Mouse (Mus musculus): Measurements from ENCODE around the gene Hist1h2ad. TPM values are rescaled to one million over a fixed set of nuclear protein-coding genes. Genes with fewer than 3 reads are reported as not detected.
"Not testable (repeated sequence)": the region's sequence is repeated elsewhere in the genome, so short reads cannot be mapped to it uniquely, and the experiment has no call there.

Gene Hist1h2ad
- total RNA-seq, 2 experiments from 2014 or later, result 1.5 to 5.5 TPM

GRCm38 (mm10) chr13:23562699-23563462 lies 11.3 kb upstream of the Hist1h2ad start:
- no peak for DNase-seq

DNA sequence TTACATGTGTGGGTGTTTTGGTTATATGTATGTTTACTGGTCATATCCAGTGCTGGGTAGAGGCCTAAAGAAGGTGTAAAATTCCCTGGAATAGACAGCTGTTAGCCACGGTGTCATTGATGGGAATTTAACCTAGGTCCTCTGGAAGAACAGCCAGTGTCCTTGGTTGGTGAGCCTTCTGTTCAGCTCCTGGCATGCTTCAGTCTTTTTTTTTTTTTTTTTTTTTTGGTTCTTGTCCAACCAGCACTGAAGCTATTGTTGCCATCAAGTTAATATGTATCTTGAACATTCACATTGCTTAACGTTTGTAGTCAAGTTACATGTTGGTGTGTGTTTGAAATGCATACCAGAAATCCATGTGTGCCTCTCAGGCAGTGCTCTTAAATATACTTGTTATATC lies 9.7 kb upstream of the Hist1h2ad start:
- no peak for DNase-seq

DNA sequence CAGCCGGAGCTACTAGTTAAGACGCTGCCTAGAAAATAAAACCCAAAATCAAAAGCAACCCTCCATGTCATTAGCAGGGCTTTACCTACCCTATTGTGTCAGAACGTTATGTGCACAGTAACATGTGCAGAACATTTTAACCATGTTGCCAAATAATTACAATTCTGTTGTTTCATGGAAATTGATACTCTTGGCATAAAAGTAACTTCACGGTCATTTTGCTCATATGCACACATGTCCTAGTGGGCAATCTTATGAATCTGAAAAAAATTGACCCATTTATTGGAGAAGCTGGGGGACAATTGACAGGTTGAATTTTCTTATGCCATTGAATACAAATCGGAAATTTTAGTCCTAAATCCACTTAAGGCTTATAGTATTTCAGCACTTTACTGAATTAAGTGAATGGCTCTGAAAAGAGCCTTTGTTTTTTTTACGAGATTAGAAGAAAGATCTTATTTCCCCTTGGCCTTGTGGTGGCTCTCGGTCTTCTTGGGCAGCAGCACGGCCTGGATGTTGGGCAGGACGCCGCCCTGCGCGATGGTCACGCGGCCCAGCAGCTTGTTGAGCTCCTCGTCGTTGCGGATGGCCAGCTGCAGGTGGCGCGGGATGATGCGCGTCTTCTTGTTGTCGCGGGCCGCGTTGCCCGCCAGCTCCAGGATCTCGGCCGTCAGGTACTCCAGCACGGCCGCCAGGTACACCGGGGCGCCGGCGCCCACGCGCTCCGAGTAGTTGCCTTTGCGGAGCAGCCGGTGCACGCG lies 3.7 kb upstream of the Hist1h2ad start:
- not testable (repeated sequence) for DNase-seq

DNA sequence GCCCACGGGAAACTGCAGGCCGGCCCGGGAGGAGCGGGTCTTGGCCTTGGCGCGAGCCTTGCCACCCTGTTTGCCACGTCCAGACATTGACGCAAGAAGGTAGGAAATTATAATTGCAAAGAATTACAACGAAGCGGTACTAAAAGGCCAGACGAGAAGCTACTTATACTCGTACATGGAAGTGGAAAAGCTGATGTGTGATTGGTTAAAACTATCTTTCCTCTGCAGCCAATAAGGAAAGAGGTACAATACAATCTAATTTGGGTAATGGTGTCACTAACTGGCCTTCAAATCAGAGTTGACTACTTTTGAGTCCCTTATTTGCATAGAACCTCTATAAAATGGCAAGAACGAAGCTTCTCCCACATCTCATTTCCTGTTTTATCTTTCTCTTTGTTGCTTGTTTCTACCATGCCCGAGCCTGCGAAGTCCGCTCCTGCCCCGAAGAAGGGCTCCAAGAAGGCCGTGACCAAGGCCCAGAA lies 3.1 kb upstream of the Hist1h2ad start, which contains the start of the genes Hist1h2ae and Hist1h2bg:
Gene Hist1h2ae (minus strand): TSS at position 199 of the 482 bp plus-strand sequence.
Gene Hist1h2bg (plus strand): TSS at position 375 of the 482 bp plus-strand sequence.
- peak; percentile 52 for DNase-seq

DNA sequence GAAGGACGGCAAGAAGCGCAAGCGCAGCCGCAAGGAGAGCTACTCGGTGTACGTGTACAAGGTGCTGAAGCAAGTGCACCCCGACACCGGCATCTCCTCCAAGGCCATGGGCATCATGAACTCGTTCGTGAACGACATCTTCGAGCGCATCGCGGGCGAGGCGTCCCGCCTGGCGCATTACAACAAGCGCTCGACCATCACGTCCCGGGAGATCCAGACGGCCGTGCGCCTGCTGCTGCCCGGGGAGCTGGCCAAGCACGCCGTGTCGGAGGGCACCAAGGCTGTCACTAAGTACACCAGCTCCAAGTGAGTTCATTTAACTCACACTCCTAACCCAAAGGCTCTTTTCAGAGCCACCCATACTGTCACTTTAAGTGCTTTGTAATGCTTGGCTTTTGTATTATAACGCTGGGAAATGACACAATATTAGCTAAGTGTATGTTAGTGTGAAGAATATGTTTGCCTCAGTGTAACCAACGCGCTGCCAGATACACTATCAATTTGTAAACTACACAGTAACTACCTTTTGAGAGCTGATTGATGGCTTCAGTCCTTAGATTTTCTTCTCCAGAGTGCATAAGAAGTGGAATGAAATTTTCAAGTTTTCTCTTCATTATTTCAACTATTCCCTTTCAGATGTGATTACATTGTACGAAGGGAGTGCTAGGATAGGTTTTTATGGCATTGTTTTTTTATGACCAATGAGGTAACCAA lies 2.5 kb upstream of the Hist1h2ad start:
- DNase-seq, result not testable (repeated sequence)

- no peak for DNase-seq
Measured at GRCm38 (mm10) chr13:23572218-23573033, 1.8 kb upstream of the Hist1h2ad start.

GRCm38 (mm10) chr13:23573034-23573897 lies 915 bp upstream of the Hist1h2ad start:
- not testable (repeated sequence) for DNase-seq

- not testable (repeated sequence) for DNase-seq
Measured at GRCm38 (mm10) chr13:23574546-23575170, 477 bp downstream of the Hist1h2ad start.

GRCm38 (mm10) chr13:23575271-23575851 lies 1.2 kb downstream of the Hist1h2ad start, which contains the start of gene Hist1h3d:
TSS of gene Hist1h3d (plus strand) at chr13:23575763.
- DNase-seq, result no peak

- not testable (repeated sequence) for DNase-seq
Measured at GRCm38 (mm10) chr13:23575864-23576313, 1.7 kb downstream of the Hist1h2ad start.

DNA sequence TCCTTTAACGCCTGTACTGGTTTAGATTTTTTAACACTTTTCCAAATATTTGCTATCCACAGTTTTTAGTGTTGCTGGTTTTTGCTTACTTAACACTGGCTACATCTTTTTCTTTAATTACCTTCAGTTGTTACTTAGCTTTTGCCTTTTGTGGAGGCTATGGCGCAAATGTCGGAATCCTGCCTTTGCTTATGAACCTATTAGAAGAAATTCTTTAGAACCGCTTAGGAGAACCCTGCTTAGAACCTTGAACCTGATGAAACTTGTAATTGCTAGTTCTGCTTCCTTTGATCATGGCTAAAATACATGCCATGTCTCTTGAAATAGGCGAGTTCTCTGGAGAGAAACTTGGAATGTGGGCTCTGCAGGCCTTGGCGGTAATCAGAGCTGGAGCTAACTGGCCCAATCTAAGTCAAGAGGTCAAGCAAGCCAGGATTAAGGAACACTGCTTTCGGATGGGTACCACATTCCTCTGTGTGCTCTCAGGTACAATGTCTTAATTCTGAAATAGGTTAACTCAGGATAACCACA lies 2.2 kb downstream of the Hist1h2ad start:
- DNase-seq, result no peak

DNA sequence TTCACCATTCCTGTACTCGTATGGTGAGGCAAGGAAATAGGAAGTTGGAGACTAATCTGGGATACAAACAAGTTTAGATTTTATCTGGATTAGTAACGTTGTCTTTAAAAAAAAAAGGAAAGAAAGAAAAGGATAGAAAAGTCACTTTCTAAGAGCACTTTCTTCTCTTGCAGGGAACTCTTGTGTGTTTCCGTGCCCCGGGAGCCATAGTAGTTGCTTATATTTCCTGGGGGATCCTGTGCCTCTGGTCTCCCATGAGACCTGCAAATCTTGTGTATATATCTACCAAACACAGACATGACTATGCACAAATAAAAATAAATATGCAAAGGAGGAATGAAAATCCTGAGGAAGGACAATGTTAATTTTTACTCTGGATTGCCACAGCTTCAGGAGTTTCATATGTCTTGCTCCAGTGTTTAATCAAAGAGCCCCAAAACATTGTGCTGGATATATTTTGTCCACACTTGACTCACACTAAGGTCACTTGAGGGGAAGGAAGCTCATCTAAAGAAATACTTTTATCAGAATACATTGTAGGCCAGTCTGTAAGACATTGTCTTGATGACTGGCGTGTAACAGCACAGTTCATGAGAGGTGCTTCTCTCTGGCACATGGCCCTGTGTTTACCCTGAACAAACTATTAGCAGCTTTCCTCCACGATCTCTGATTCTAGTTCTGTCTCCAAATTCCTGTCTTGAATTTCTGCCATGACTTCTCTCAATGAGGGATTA lies 2.9 kb downstream of the Hist1h2ad start:
- DNase-seq, result no peak

DNA sequence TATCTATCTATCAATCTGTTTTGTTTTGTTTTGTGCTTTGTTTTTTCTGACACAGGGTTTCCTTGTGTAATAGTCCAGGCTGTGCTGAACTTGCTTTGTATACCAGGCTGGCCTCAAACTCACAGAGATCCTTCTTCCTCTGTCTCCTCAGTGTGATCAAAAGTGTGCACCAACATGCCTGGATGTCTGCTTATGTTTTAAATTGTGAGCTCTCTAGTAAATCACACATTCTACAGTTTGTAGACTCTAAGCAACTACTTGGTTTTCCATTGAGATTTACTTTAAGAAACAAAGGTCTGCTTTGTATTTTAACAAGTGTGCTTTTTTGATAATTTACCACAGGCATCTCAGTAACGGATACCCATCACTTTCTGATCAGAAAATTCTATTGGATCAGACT lies 3.7 kb downstream of the Hist1h2ad start:
- DNase-seq, result no peak

DNA sequence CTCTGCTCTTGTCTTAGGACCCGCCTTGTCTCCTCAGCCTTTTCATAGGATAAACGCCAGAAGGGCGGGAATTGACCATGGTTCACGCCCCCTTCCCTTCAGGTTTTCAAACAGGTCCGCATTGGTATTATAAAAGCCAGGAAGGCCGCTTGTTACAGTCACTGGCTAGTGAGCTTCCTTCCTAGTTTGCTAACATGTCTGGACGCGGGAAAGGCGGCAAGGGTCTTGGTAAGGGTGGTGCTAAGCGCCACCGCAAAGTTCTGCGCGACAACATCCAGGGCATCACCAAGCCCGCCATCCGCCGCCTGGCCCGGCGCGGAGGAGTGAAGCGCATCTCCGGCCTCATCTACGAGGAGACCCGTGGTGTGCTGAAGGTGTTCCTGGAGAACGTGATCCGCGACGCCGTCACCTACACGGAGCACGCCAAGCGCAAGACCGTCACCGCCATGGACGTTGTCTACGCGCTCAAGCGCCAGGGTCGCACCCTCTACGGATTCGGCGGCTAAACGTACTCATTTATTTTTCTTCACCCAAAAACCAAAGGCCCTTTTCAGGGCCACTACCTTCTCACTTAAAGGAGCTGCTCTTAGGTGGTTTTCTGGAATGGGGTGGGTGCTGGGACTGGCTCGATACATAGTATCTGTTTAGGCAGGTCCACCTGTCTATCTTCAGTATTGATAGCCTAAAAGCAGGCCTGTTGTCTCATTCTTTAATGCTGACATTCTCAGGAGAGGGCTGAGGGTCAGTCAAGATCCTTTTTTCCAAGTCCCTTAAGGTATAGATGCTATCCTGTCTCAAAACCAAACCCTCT lies 7.4 kb downstream of the Hist1h2ad start, which contains the start of gene Hist1h4d:
Gene Hist1h4d (plus strand): TSS at position 191 of the 811 bp plus-strand sequence.
- DNase-seq, result peak; percentile 92

GRCm38 (mm10) chr13:23582219-23583056 lies 8.3 kb downstream of the Hist1h2ad start:
- no peak for DNase-seq

- no peak for DNase-seq
Measured at GRCm38 (mm10) chr13:23583387-23584068, 9.3 kb downstream of the Hist1h2ad start.

Measured in gastrocnemius, postnatal 25 days (tissue).